Mouse (Mus musculus): ENCODE data around the gene Bmper.

- TF ChIP-seq CTCF (IDR thresholded peaks at IDR 0.05; ENCODE audit: low read depth, low read length) (no peak), TAL1 (conservative IDR thresholded peaks at IDR 0.05; ENCODE audit: low read depth, low read length) (no peak), GATA1 (IDR thresholded peaks at IDR 0.05; ENCODE audit: borderline replicate concordance, low read length) (no peak), GATA2 (IDR thresholded peaks at IDR 0.05; ENCODE audit: borderline replicate concordance, low read depth, low read length) (no peak), POLR2AphosphoS5 (IDR thresholded peaks at IDR 0.05; ENCODE audit: insufficient replicate concordance, low read depth, low read length) (no peak)
Measured at GRCm38 (mm10) chr9:23368124-23368523, 145.2 kb downstream of the Bmper start.
